Comparison of ENCODE assay signal across 20 mouse cellular contexts in the genomic region with DNA sequence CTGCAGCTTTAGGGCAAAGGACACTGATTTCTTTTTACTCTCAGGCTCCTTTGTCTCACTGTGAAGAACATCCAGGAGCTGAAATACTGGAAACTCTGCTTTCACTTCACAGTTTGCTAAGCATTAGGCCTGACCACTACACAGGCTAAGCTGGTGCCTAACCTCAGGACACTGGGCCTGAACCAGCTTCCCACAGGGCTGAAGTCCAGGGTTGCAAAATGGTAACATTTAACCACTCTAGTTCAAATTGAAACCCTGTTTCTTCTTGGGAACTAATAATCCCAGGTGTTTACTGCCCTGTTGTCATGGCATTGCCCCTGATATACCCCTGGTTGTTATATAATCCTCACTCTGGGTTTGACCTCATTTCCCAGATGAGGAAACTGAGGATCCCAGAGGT.
DNase-seq lines count a peak whose midpoint lies in the region; ATAC-seq and TF ChIP-seq lines count a peak whose summit lies in the region.
"Had no signal": no experiment of that assay in that cellular context is flagged by ENCODE, and none has a peak within 500 bp of the region (broad histone marks: within the 10 kb centered on the region; RNA-seq: fewer than 3 reads in every experiment).

No protein-coding gene starts in this region.

- H3K9me3 ChIP-seq in liver, embryonic 12.5 days (replicated peaks) = no peaks in the 10 kb centered on the region
- H3K9me3 ChIP-seq in liver, embryonic 11.5 days (ENCODE audit: control insufficient read depth, low read length) = no peaks in the 10 kb centered on the region
- H3K9me3 ChIP-seq in liver, embryonic 15.5 days (replicated peaks) = no peaks in the 10 kb centered on the region
- no peaks in the 10 kb centered on the region for H3K9me3 ChIP-seq in hindbrain, embryonic 11.5 days (ENCODE audit: control insufficient read depth, low read length)
- H3K9me3 ChIP-seq: embryonic facial prominence, embryonic 15.5 days; forebrain, embryonic 10.5 days; G1E; heart, embryonic 10.5 days; hindbrain, embryonic 13.5 days had no signal

- ATAC-seq in liver, embryonic 12.5 days = no peak
- ATAC-seq in liver, embryonic 11.5 days (replicated peaks; ENCODE audit: low FRiP score) = no peak
- ATAC-seq in liver, embryonic 15.5 days (ENCODE audit: insufficient read depth) = no peak
- no peak for ATAC-seq in hindbrain, embryonic 11.5 days (ENCODE audit: low FRiP score)
- ATAC-seq in megakaryocyte, adult 5-6 weeks (ENCODE audit: poor library complexity, severe bottlenecking) = no peak
- ATAC-seq: forebrain, embryonic 14.5 days; hindbrain, postnatal 0 days had no signal

- TF ChIP-seq CTCF in bone marrow, adult 2 months (IDR thresholded peaks at IDR 0.05; ENCODE audit: control insufficient read depth, insufficient read depth, low read length) = no peak

- H3K27me3 ChIP-seq in liver, embryonic 12.5 days (replicated peaks) = no peaks in the 10 kb centered on the region
- H3K27me3 ChIP-seq in liver, embryonic 11.5 days (replicated peaks; ENCODE audit: control insufficient read depth, insufficient read depth, low read length) = no peaks in the 10 kb centered on the region
- H3K27me3 ChIP-seq in liver, embryonic 15.5 days = no peaks in the 10 kb centered on the region
- no peaks in the 10 kb centered on the region for H3K27me3 ChIP-seq in hindbrain, embryonic 11.5 days (ENCODE audit: control insufficient read depth, insufficient read depth, low read length)
- H3K27me3 ChIP-seq: embryonic facial prominence, embryonic 15.5 days; hindbrain, embryonic 13.5 days had no signal

- DNase-seq in liver, embryonic 11.5 days (ENCODE audit: low spot score) = no peak
- no peak for DNase-seq in hindbrain, embryonic 11.5 days (ENCODE audit: low spot score)
- DNase-seq: cerebellum, adult 18-20 months; cerebellum, adult 9-11 months; cerebellum, postnatal 36 days; gastrocnemius, postnatal 36 days; heart, postnatal 10 days; heart, postnatal 4 days had no signal

- H3K4me1 ChIP-seq in liver, embryonic 12.5 days = peaks cover 66% of the 10 kb centered on the region
- H3K4me1 ChIP-seq in liver, embryonic 11.5 days (replicated peaks; ENCODE audit: control insufficient read depth, insufficient read depth, low read length) = peaks cover 35% of the 10 kb centered on the region
- H3K4me1 ChIP-seq in bone marrow, adult 2 months (ENCODE audit: control insufficient read depth, insufficient read depth, low read length) = peaks cover 19% of the 10 kb centered on the region
- peaks cover 53% of the 10 kb centered on the region for H3K4me1 ChIP-seq in liver, embryonic 15.5 days (replicated peaks)
- no peaks in the 10 kb centered on the region for H3K4me1 ChIP-seq in hindbrain, embryonic 11.5 days (replicated peaks; ENCODE audit: control insufficient read depth, insufficient read depth, low read length)

- no peak overlapping the region for H3K9ac ChIP-seq in liver, embryonic 12.5 days
- H3K9ac ChIP-seq in liver, embryonic 11.5 days (ENCODE audit: low read depth, low read length) = no peak overlapping the region
- H3K9ac ChIP-seq in liver, embryonic 15.5 days = no peak overlapping the region
- H3K9ac ChIP-seq in hindbrain, embryonic 11.5 days (ENCODE audit: low read depth, low read length) = no peak overlapping the region
- H3K9ac ChIP-seq: embryonic facial prominence, embryonic 15.5 days; hindbrain, embryonic 13.5 days had no signal

- no peaks in the 10 kb centered on the region for H3K36me3 ChIP-seq in liver, embryonic 12.5 days
- no peaks in the 10 kb centered on the region for H3K36me3 ChIP-seq in liver, embryonic 11.5 days (ENCODE audit: control insufficient read depth, insufficient read depth, low read length)
- H3K36me3 ChIP-seq in liver, embryonic 15.5 days (replicated peaks) = no peaks in the 10 kb centered on the region
- no peaks in the 10 kb centered on the region for H3K36me3 ChIP-seq in hindbrain, embryonic 11.5 days (ENCODE audit: control insufficient read depth, insufficient read depth, low read length)
- H3K36me3 ChIP-seq: embryonic facial prominence, embryonic 15.5 days; G1E; heart, embryonic 10.5 days had no signal

- TF ChIP-seq POLR2A in bone marrow, adult 2 months (IDR thresholded peaks at IDR 0.05; ENCODE audit: borderline replicate concordance, control insufficient read depth, low read depth, low read length) = no peak

- no peak overlapping the region for H3K4me3 ChIP-seq in liver, embryonic 12.5 days
- H3K4me3 ChIP-seq in liver, embryonic 11.5 days (ENCODE audit: low read depth, low read length) = no peak overlapping the region
- no peak overlapping the region for H3K4me3 ChIP-seq in bone marrow, adult 2 months (replicated peaks; ENCODE audit: control insufficient read depth, low read depth, low read length)
- H3K4me3 ChIP-seq in liver, embryonic 15.5 days (replicated peaks) = no peak overlapping the region
- H3K4me3 ChIP-seq in hindbrain, embryonic 11.5 days (ENCODE audit: low read depth, low read length) = no peak overlapping the region
- H3K4me3 ChIP-seq: embryonic facial prominence, embryonic 15.5 days; erythroblast, embryonic 14.5 days; forebrain, embryonic 10.5 days; heart, embryonic 10.5 days; hindbrain, embryonic 13.5 days had no signal

- peak overlapping the region; percentile 4; the same call in 1 of the 2 replicates for H3K27ac ChIP-seq in liver, embryonic 12.5 days
- H3K27ac ChIP-seq in liver, embryonic 11.5 days (ENCODE audit: low read depth, low read length) = no peak overlapping the region
- peak overlapping the region; percentile 74 for H3K27ac ChIP-seq in bone marrow, adult 2 months (ENCODE audit: control insufficient read depth, insufficient read depth, low read depth, low read length, poor library complexity)
- peak overlapping the region; percentile 39; the same call in 1 of the 2 replicates for H3K27ac ChIP-seq in liver, embryonic 15.5 days (replicated peaks)
- H3K27ac ChIP-seq in hindbrain, embryonic 11.5 days (ENCODE audit: low read depth, low read length) = no peak overlapping the region
- H3K27ac ChIP-seq: embryonic facial prominence, embryonic 15.5 days; forebrain, embryonic 10.5 days; heart, embryonic 10.5 days; hindbrain, embryonic 13.5 days; hindbrain, postnatal 0 days had no signal

- H3K4me2 ChIP-seq in liver, embryonic 12.5 days = no peak overlapping the region
- no peak overlapping the region for H3K4me2 ChIP-seq in liver, embryonic 11.5 days
- H3K4me2 ChIP-seq in liver, embryonic 15.5 days = no peak overlapping the region
- no peak overlapping the region for H3K4me2 ChIP-seq in hindbrain, embryonic 11.5 days (replicated peaks; ENCODE audit: low read depth, low read length)
- H3K4me2 ChIP-seq: embryonic facial prominence, embryonic 15.5 days; hindbrain, embryonic 13.5 days had no signal

Comparison
In these comparisons a context has a peak if more than half of its experiments do, and no peak if none do; other contexts are left out.
1. H3K27ac ChIP-seq: peak in liver, embryonic 12.5 days (single experiment), bone marrow, adult 2 months (single experiment) and liver, embryonic 15.5 days (single experiment); none in liver, embryonic 11.5 days (single experiment) and hindbrain, embryonic 11.5 days (single experiment).